Mouse (Mus musculus) liver, embryonic 11.5 days (tissue): ENCODE results near the gene Milr1. TPM values are rescaled to one million over a fixed set of nuclear protein-coding genes. Genes with fewer than 3 reads are reported as not detected.
A peak's percentile ranks its signal among the peaks of the same experiment; 100 is the strongest.
"Not testable (repeated sequence)": the region's sequence is repeated elsewhere in the genome, so short reads cannot be mapped to it uniquely, and the experiment has no call there.

Experiments
- ATAC-seq: fragments of 200-750 bp; cut with Nextera tagmentation; replicated peaks from 2 replicates; pipeline ENCODE4 v1.8.0; 2017; ENCODE audit warnings: moderate number of reproducible peaks, mild to moderate bottlenecking, moderate TSS enrichment, moderate library complexity; ENCODE audit not compliant: low FRiP score
- DNase-seq: peaks from one replicate; pipeline ENCODE4 v3.0.0-alpha.2; 2017; ENCODE audit warnings: low spot score
- H3K27ac ChIP-seq: fragments of 300-500 bp; sonication (generic); 2 replicates; pipeline ENCODE4 v1.5.1; 2014; ENCODE audit warnings: mild to moderate bottlenecking, low read depth, low read length, control low read depth
- H3K27me3 ChIP-seq: fragments of 300-500 bp; sonication (generic); replicated peaks from 2 replicates; pipeline ENCODE4 v1.6.1; 2014; ENCODE audit warnings: low read length, mixed read lengths; ENCODE audit not compliant: control insufficient read depth, insufficient read depth
- H3K36me3 ChIP-seq: fragments of 300-500 bp; sonication (generic); 2 replicates; pipeline ENCODE4 v1.6.1; 2014; ENCODE audit warnings: mild to moderate bottlenecking, low read length, moderate library complexity, mixed read lengths; ENCODE audit not compliant: control insufficient read depth, insufficient read depth
- H3K4me1 ChIP-seq: fragments of 300-500 bp; sonication (generic); replicated peaks from 2 replicates; pipeline ENCODE4 v1.6.1; 2014; ENCODE audit warnings: low read length, mixed read lengths; ENCODE audit not compliant: control insufficient read depth, insufficient read depth
- H3K4me2 ChIP-seq: fragments of 300-500 bp; sonication (generic); 2 replicates; pipeline ENCODE4 v1.6.1; 2014; ENCODE audit warnings: mild to moderate bottlenecking, control low read depth, moderate library complexity
- H3K4me3 ChIP-seq: fragments of 300-500 bp; sonication (generic); 2 replicates; pipeline ENCODE4 v1.5.1; 2014; ENCODE audit warnings: low read depth, low read length, control low read depth
- H3K9ac ChIP-seq: fragments of 300-500 bp; sonication (generic); 2 replicates; pipeline ENCODE4 v1.6.1; 2014; ENCODE audit warnings: low read depth, low read length, control low read depth
- H3K9me3 ChIP-seq: fragments of 300-500 bp; sonication (generic); 2 replicates; pipeline ENCODE4 v1.6.1; 2016; ENCODE audit warnings: low read length, inconsistent platforms, mixed read lengths; ENCODE audit not compliant: control insufficient read depth
- WGBS: fragments of 180-500 bp; shearing (Covaris S2); extraction: QIAGEN DNeasy Blood & Tissue Kit; methylation state at CpG from one replicate; pipeline ENCODE4 v1.1.7; 2014; 5-methylcytosine and 5-hydroxymethylcytosine counted together
- polyA plus RNA-seq: library from polyadenylated mRNA; unstranded; fragments of >200 nt; fragmentation: Nextera tagmentation; extraction: Ambion mirVana; gene quantifications from 2 replicates; pipeline ENCODE4 v1.2.1, GENCODE M21; 2014

The Milr1 gene
- polyA plus RNA-seq, 1 experiment from 2014 or later: 2.4 TPM

DNA sequence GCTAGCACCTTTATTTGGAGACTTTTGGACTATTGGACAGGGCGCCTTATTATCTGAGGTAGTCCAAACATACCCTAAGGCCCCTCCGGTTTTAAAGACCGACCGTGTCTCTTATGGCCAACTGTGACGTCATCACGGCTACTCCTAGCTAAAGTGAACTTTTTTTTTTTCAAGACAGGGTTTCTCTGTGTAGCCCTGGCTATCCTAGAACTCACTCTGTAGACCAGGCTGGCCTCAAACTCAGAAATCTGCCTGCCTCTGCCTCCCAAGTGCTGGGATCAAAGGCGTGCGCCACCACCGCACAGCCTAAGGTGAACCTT, 26.1 kb upstream of the Milr1 start:
- peaks cover 27% of the 10 kb centered on the region for H3K4me1 ChIP-seq
- not testable (repeated sequence) for ATAC-seq, H3K27ac ChIP-seq, H3K27me3 ChIP-seq, H3K36me3 ChIP-seq, H3K9me3 ChIP-seq, H3K4me3 ChIP-seq, H3K4me2 ChIP-seq, H3K9ac ChIP-seq, DNase-seq
- 87% methylated on average over 9 of the region's 9 CpGs for WGBS

DNA sequence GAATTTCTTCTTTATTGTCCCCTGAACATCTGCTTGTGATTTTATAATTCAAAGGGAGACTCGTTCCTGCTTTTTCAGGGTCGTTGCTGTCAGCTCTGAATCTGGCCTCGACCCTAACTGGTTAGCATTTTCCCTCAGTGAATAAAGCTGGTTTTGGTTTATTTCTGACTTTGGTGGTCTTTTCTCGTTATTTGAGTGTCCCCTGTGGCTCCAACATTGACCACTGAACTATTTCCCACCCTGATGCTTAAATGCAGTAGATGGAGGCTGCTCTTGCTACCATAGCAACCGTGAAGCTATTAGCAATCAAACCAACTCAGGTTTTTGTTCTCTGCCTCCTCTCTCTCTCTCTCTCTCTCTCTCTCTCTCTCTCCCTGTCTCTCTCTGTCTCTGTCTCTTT, 23.1 kb upstream of the Milr1 start:
- Histone ChIP-seq H3K27me3 (no peaks in the 10 kb centered on the region), H3K36me3 (no peaks in the 10 kb centered on the region), H3K27ac (no peak overlapping the region; the same call in 1 of the 2 replicates), H3K4me1 (peaks cover 21% of the 10 kb centered on the region), H3K9me3 (0 out of 2 replicates have a peak, but pooled peaks cover 2% of the 10 kb centered on the region), H3K4me2 (no peak overlapping the region), H3K9ac (no peak overlapping the region), H3K4me3 (no peak overlapping the region)
- no peak for ATAC-seq
- no peak for DNase-seq
- WGBS: 73% methylated on average over 5 of the region's 5 CpGs

DNA sequence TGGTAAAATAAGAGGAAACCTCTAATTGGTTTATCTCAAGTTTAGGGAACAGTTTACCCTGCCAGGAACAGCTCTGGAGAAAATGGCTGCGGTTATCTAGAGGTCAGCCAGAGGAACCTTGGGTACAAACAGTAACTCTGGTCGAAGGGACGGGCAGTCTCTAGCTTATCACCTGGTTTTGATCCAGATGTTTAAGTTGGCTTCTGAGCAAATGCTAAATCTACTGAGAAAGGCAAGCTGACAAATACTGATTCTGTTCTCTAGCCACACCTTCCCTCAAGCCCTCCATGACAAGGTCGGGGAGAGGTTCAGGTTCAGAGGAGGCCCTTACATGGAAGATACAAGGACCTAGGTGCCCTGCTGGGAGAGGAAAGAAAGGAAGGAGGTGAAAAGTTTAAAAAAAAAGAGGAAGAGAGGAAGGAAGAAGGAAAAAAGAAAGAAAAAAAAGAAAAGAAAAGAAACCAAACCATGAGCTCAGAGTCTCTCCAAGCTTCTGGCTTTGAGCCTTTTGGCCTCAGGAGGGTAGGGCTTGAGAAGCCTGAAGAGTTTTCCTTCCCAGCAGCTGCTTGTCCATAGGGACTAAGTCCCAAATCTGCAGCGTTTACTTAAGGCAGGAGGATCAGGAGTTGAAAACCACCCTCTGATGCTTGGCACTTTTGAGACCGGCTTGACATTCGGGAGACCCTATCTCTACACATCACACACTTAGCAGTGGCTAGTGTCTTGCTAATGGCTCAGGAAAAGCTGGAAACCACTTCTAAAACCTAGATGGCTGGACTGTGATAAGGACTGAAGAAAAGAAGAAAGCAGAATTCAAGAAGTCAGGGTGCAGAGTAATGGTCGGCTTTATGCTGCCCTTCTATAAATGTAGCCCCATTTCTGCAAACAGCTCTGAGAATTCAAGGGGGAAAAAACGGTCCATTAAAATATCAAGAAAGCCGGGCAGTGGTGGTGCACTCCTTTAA, 22.3 kb upstream of the Milr1 start:
- WGBS: 42% methylated on average over 10 of the region's 10 CpGs
- H3K36me3 ChIP-seq: no peaks in the 10 kb centered on the region
- no peak overlapping the region for H3K9ac ChIP-seq
- DNase-seq (no peak), ATAC-seq (peak; percentile 36; the same call in 1 of the 2 replicates)
- 0 out of 2 replicates have a peak, but pooled peaks cover 2% of the 10 kb centered on the region for H3K9me3 ChIP-seq
- H3K4me3 ChIP-seq: no peak overlapping the region
- peaks cover 15% of the 10 kb centered on the region for H3K4me1 ChIP-seq
- H3K27ac ChIP-seq: no peak overlapping the region
- no peaks in the 10 kb centered on the region for H3K27me3 ChIP-seq
- H3K4me2 ChIP-seq: no peak overlapping the region

DNA sequence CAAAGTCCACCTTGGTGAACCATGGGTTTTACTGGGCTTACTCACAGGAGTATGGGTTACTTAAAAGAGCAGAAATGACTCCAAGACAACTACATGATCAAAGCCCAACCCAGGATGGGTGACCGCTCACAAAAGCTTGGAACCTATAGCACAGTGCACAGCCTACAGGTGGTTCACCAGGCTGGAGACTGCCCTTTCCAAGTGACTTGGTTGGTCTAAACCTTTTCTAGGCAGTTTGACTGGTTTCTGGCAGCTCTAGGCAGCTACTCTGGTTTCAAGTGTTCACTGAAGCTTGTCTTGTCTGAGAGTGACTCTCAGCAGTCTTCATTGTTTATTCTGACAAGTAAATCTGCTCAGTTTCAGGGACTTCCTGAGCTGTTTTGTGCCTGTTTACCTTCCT, 21.4 kb upstream of the Milr1 start:
- Histone ChIP-seq H3K4me1 (peaks cover 12% of the 10 kb centered on the region), H3K27me3 (no peaks in the 10 kb centered on the region), H3K27ac (no peak overlapping the region), H3K4me3 (no peak overlapping the region), H3K4me2 (no peak overlapping the region), H3K9ac (no peak overlapping the region), H3K9me3 (0 out of 2 replicates have a peak, but pooled peaks cover 2% of the 10 kb centered on the region), H3K36me3 (no peaks in the 10 kb centered on the region)
- DNase-seq (no peak), ATAC-seq (no peak)
- 83% methylated on average over 1 of the region's 1 CpGs for WGBS

DNA sequence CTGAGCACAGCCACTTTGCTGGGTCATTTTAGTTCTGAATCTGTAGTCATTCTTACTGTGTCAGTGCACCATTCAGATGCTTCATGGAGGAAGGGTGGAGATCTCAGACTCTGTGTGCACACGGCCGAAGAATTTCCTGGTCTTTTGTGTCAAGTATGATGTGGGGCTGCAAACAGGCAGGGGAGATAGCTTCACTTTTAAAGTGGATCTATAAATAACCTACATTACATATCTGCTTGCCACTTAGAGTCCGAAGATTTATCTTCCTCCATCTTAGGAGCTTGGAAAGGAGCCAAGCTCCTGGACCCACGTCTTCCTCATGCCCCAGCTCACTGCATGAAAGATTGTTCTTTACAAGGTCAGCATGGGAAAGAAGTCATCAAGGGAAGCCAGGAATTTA, 20.3 kb upstream of the Milr1 start:
- no peak overlapping the region for H3K4me2 ChIP-seq
- H3K4me3 ChIP-seq: no peak overlapping the region
- no peak for ATAC-seq
- H3K9ac ChIP-seq: no peak overlapping the region
- DNase-seq: no peak
- H3K27ac ChIP-seq: no peak overlapping the region
- WGBS: 63% methylated on average over 4 of the region's 4 CpGs
- H3K27me3 ChIP-seq: no peaks in the 10 kb centered on the region
- H3K36me3 ChIP-seq: no peaks in the 10 kb centered on the region
- 0 out of 2 replicates have a peak, but pooled peaks cover 2% of the 10 kb centered on the region for H3K9me3 ChIP-seq
- H3K4me1 ChIP-seq: peaks cover 11% of the 10 kb centered on the region

DNA sequence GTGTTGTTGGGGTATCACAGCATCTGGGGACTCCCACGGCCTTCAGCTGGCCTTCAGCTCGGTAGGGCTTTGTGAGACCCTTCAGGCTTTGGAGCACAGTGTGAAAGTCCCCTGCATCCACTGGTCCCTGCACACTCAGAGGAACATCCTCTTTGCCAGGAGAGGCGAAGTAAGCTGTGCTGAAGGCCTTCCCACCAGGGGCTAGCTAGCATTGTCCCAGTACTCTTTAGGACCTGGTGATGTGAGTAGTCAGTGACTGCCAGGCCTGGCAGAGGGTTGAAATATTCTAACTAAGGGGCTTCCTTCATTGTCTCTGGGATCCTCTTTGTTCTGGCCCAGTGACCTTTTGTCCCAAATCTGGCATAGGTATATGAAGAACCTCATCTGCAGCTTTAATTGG, 14.4 kb upstream of the Milr1 start:
- DNase-seq (no peak), ATAC-seq (no peak)
- Histone ChIP-seq H3K4me2 (no peak overlapping the region), H3K4me3 (no peak overlapping the region), H3K36me3 (no peaks in the 10 kb centered on the region), H3K9me3 (no peaks in the 10 kb centered on the region), H3K27ac (no peak overlapping the region; the same call in 1 of the 2 replicates), H3K27me3 (no peaks in the 10 kb centered on the region), H3K4me1 (peaks cover 4% of the 10 kb centered on the region; the same call in 1 of the 2 replicates), H3K9ac (no peak overlapping the region)
- WGBS: 74% methylated on average over 3 of the region's 3 CpGs

DNA sequence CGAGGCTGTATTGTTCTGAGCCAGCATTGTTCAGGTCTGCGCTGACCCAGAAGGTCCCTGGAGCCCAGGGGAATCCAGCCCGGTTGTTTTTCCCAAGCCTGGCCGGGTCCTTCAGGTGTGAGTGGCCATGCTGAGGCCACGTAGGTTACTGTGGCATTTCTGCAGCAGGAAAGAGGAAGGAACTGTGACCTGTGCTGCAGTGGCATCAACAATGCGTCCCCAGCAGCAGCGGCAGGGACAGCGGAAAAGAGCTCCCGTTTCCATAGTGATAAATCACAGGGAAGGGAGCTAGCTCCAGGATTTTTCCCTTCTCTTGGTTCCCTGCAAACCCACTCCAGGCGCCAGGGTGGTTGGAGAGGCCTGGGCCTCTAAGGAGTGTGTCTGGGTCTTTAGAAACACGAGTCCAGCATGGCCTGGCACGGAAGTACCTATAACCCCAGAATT, 13.8 kb upstream of the Milr1 start:
- Histone ChIP-seq H3K9ac (no peak overlapping the region), H3K27ac (no peak overlapping the region), H3K27me3 (no peaks in the 10 kb centered on the region), H3K4me1 (peaks cover 4% of the 10 kb centered on the region; the same call in 1 of the 2 replicates), H3K36me3 (no peaks in the 10 kb centered on the region), H3K9me3 (no peaks in the 10 kb centered on the region), H3K4me3 (no peak overlapping the region), H3K4me2 (no peak overlapping the region)
- 46% methylated on average over 12 of the region's 12 CpGs for WGBS
- DNase-seq (no peak), ATAC-seq (no peak)

DNA sequence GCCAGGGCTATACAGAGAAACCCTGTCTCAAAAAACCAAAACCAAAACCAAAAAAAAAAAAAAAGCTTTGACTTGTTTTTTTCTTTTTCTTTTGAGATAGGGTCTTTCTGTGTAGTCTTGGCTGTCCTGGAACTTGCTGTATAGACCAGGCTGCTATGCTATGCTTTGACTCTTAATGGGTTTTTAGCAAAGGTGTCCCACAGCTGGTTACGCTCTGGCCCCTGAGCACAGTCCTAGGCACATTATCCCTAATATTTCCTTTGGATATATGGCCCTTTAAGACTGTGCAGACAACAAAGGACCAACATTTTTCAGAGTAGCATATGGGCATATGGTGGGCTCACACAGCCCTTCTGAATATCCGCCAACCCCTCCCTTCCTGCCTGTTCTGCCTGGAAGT, 11.9 kb upstream of the Milr1 start:
- peaks cover 4% of the 10 kb centered on the region; the same call in 1 of the 2 replicates for H3K4me1 ChIP-seq
- no peaks in the 10 kb centered on the region for H3K36me3 ChIP-seq
- H3K4me3 ChIP-seq: no peak overlapping the region
- WGBS: 89% methylated on average over 2 of the region's 2 CpGs
- H3K9me3 ChIP-seq: no peaks in the 10 kb centered on the region
- ATAC-seq: no peak
- DNase-seq: no peak
- H3K4me2 ChIP-seq: no peak overlapping the region
- H3K27me3 ChIP-seq: no peaks in the 10 kb centered on the region
- H3K27ac ChIP-seq: no peak overlapping the region
- H3K9ac ChIP-seq: no peak overlapping the region

DNA sequence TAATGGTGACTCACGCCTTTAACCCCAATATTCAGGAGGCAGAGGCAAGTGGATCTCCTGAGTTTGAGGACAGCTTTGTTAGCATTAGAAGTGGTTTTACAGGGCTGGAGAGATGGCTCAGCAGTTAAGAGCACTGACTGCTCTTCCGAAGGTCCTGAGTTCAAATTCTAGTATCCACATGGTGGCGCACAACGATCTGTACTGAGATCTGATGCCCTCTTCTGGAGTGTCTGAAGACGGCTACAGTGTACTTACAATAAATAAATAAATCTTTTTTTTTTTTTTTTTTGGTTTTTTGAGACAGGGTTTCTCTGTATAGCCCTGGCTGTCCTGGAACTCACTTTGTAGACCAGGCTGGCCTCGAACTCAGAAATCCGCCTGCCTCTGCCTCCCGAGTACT, 10.3 kb upstream of the Milr1 start:
- not testable (repeated sequence) for ATAC-seq, H3K9me3 ChIP-seq, H3K4me2 ChIP-seq, H3K4me1 ChIP-seq, H3K36me3 ChIP-seq, DNase-seq, H3K9ac ChIP-seq, H3K27me3 ChIP-seq, H3K27ac ChIP-seq, H3K4me3 ChIP-seq
- WGBS: 90% methylated on average over 8 of the region's 8 CpGs
